Mouse (Mus musculus) stomach, embryonic 16.5 days (tissue): ENCODE data around the gene Zc3hav1. TPM values are rescaled to one million over a fixed set of nuclear protein-coding genes. Genes with fewer than 3 reads are reported as not detected.

Experiments used
- ATAC-seq: fragments of 200-750 bp; cut with Nextera tagmentation; 2 replicates; pipeline ENCODE4 v1.8.0; 2017; ENCODE audit warnings: moderate number of reproducible peaks, moderate TSS enrichment; ENCODE audit not compliant: insufficient read depth, low FRiP score
- H3K27ac ChIP-seq: fragments of 300-500 bp; sonication (generic); 2 replicates; pipeline ENCODE4 v1.5.1; 2014; ENCODE audit warnings: low read length
- H3K27me3 ChIP-seq: fragments of 300-500 bp; sonication (generic); 2 replicates; pipeline ENCODE4 v1.6.1; 2014; ENCODE audit warnings: low read length, control low read depth, mixed read lengths; ENCODE audit not compliant: control insufficient read depth, insufficient read depth
- H3K36me3 ChIP-seq: fragments of 300-500 bp; sonication (generic); 2 replicates; pipeline ENCODE4 v1.6.1; 2014; ENCODE audit warnings: low read length; ENCODE audit not compliant: control insufficient read depth, insufficient read depth
- H3K4me1 ChIP-seq: fragments of 300-500 bp; sonication (generic); 2 replicates; pipeline ENCODE4 v1.6.1; 2014; ENCODE audit warnings: low read length, control low read depth, mixed read lengths; ENCODE audit not compliant: control insufficient read depth, insufficient read depth
- H3K4me2 ChIP-seq: fragments of 300-500 bp; sonication (generic); 2 replicates; pipeline ENCODE4 v1.6.1; 2014; ENCODE audit warnings: low read depth, low read length, mixed read lengths
- H3K4me3 ChIP-seq: fragments of 300-500 bp; sonication (generic); replicated peaks from 2 replicates; pipeline ENCODE4 v1.5.1; 2014; ENCODE audit warnings: mild to moderate bottlenecking, low read length
- H3K9ac ChIP-seq: fragments of 300-500 bp; sonication (generic); 2 replicates; pipeline ENCODE4 v1.6.1; 2014; ENCODE audit warnings: low read length
- H3K9me3 ChIP-seq: fragments of 300-500 bp; sonication (generic); replicated peaks from 2 replicates; pipeline ENCODE4 v1.6.1; 2016; ENCODE audit warnings: low read length, control low read depth; ENCODE audit not compliant: control insufficient read depth
- WGBS: fragments of 180-500 bp; shearing (Covaris S2); extraction: QIAGEN DNeasy Blood & Tissue Kit; methylation state at CpG from one replicate; pipeline ENCODE4 v1.1.7; 2014; 5-methylcytosine and 5-hydroxymethylcytosine counted together
- polyA plus RNA-seq: library from polyadenylated mRNA; unstranded; fragments of >200 nt; fragmentation: Nextera tagmentation; extraction: Ambion mirVana; gene quantifications from 2 replicates; pipeline ENCODE4 v1.2.1, GENCODE M21; 2015

Zc3hav1 gene
- polyA plus RNA-seq, 1 experiment from 2014 or later, result 10.0 TPM

- Histone ChIP-seq H3K9me3 (no peaks in the 10 kb centered on the region), H3K4me3 (no peak overlapping the region), H3K36me3 (no peaks in the 10 kb centered on the region), H3K4me2 (no peak overlapping the region), H3K4me1 (no peaks in the 10 kb centered on the region), H3K27ac (no peak overlapping the region), H3K9ac (no peak overlapping the region), H3K27me3 (no peaks in the 10 kb centered on the region)
- WGBS, result 89% methylated on average over 4 of the region's 4 CpGs
- ATAC-seq, result no peak
These were observed 38.4 kb downstream of the Zc3hav1 start for GRCm38 (mm10) chr6:38316050-38316449.

GRCm38 (mm10) chr6:38309741-38310140 is 44.7 kb downstream of the Zc3hav1 start:
- Histone ChIP-seq H3K27ac (no peak overlapping the region), H3K4me1 (no peaks in the 10 kb centered on the region), H3K4me3 (no peak overlapping the region), H3K9ac (no peak overlapping the region), H3K27me3 (no peaks in the 10 kb centered on the region), H3K36me3 (peaks cover 2% of the 10 kb centered on the region; the same call in 1 of the 2 replicates), H3K4me2 (no peak overlapping the region), H3K9me3 (0 out of 2 replicates have a peak, but pooled peaks cover 2% of the 10 kb centered on the region)
- no peak for ATAC-seq

GRCm38 (mm10) chr6:38304981-38305380 is 49.4 kb downstream of the Zc3hav1 start:
- no peaks in the 10 kb centered on the region for H3K4me1 ChIP-seq
- no peak overlapping the region for H3K4me3 ChIP-seq
- H3K9ac ChIP-seq, result no peak overlapping the region
- WGBS, result 77% methylated on average over 3 of the region's 3 CpGs
- H3K9me3 ChIP-seq, result peaks cover 7% of the 10 kb centered on the region; the same call in 1 of the 2 replicates
- H3K27me3 ChIP-seq, result no peaks in the 10 kb centered on the region
- peaks cover 6% of the 10 kb centered on the region; the same call in 1 of the 2 replicates for H3K36me3 ChIP-seq
- no peak overlapping the region for H3K4me2 ChIP-seq
- no peak overlapping the region for H3K27ac ChIP-seq
- no peak for ATAC-seq

- peak within 1 kb of the TSS; percentile 98 for H3K9ac ChIP-seq
- H3K4me3 ChIP-seq, result peak within 1 kb of the TSS; percentile 86
- H3K4me2 ChIP-seq, result peak within 1 kb of the TSS; percentile 54
- peak; percentile 97 for ATAC-seq
- no peaks in the 10 kb centered on the region for H3K9me3 ChIP-seq
- peaks cover 8% of the 10 kb centered on the region; the same call in 1 of the 2 replicates for H3K4me1 ChIP-seq
- H3K27me3 ChIP-seq, result no peaks in the 10 kb centered on the region
- WGBS, result under 1% methylated on average over 55 of the region's 70 CpGs
- peak within 1 kb of the TSS; percentile 97 for H3K27ac ChIP-seq
- H3K36me3 ChIP-seq, result peaks cover 18% of the 10 kb centered on the region; the same call in 1 of the 2 replicates
These were observed 55.5 kb downstream of the Zc3hav1 start, which contains the start of gene Zc3hav1l for GRCm38 (mm10) chr6:38298761-38299401. Gene Zc3hav1l (minus strand): TSS chr6:38299259.

- Histone ChIP-seq H3K9ac (peak overlapping the region; percentile 98), H3K9me3 (no peaks in the 10 kb centered on the region), H3K4me2 (peak overlapping the region; percentile 54), H3K4me1 (peaks cover 8% of the 10 kb centered on the region; the same call in 1 of the 2 replicates), H3K27me3 (no peaks in the 10 kb centered on the region), H3K4me3 (peak overlapping the region; percentile 86), H3K36me3 (peaks cover 20% of the 10 kb centered on the region; the same call in 1 of the 2 replicates), H3K27ac (peak overlapping the region; percentile 97)
- ATAC-seq, result no peak
- under 1% methylated on average over 10 of the region's 10 CpGs for WGBS
These were observed 56.2 kb downstream of the Zc3hav1 start for GRCm38 (mm10) chr6:38298246-38298635.

GRCm38 (mm10) chr6:38297580-38298245 is 56.7 kb downstream of the Zc3hav1 start:
- 33% methylated on average over 12 of the region's 12 CpGs for WGBS
- Histone ChIP-seq H3K27ac (peak overlapping the region; percentile 97), H3K4me3 (peak overlapping the region; percentile 86), H3K9ac (peak overlapping the region; percentile 98), H3K27me3 (no peaks in the 10 kb centered on the region), H3K4me1 (peaks cover 8% of the 10 kb centered on the region; the same call in 1 of the 2 replicates), H3K9me3 (no peaks in the 10 kb centered on the region), H3K36me3 (peaks cover 20% of the 10 kb centered on the region; the same call in 1 of the 2 replicates), H3K4me2 (peak overlapping the region; percentile 54)
- no peak for ATAC-seq

- H3K36me3 ChIP-seq, result peaks cover 25% of the 10 kb centered on the region; the same call in 1 of the 2 replicates
- no peak overlapping the region for H3K4me3 ChIP-seq
- H3K27ac ChIP-seq, result no peak overlapping the region
- H3K9me3 ChIP-seq, result no peaks in the 10 kb centered on the region
- WGBS, result 59% methylated on average over 3 of the region's 3 CpGs
- ATAC-seq, result no peak
- H3K9ac ChIP-seq, result no peak overlapping the region
- H3K27me3 ChIP-seq, result no peaks in the 10 kb centered on the region
- H3K4me1 ChIP-seq, result 0 out of 2 replicates have a peak, but pooled peaks cover 4% of the 10 kb centered on the region
- H3K4me2 ChIP-seq, result no peak overlapping the region
These were observed 60.7 kb downstream of the Zc3hav1 start for GRCm38 (mm10) chr6:38293708-38294107.

- no peak for ATAC-seq
- Histone ChIP-seq H3K4me3 (no peak overlapping the region), H3K9ac (no peak overlapping the region), H3K27me3 (no peaks in the 10 kb centered on the region), H3K36me3 (peaks cover 31% of the 10 kb centered on the region; the same call in 1 of the 2 replicates), H3K27ac (no peak overlapping the region), H3K4me1 (0 out of 2 replicates have a peak, but pooled peaks cover 4% of the 10 kb centered on the region), H3K9me3 (no peaks in the 10 kb centered on the region), H3K4me2 (no peak overlapping the region)
- WGBS, result 67% methylated on average over 11 of the region's 11 CpGs
These were observed 61.3 kb downstream of the Zc3hav1 start for GRCm38 (mm10) chr6:38292871-38293646.
